Mouse (Mus musculus): Measurements from ENCODE around the gene Zeb2.

GRCm38 (mm10) chr2:45100017-45100416 is 17.2 kb downstream of the Zeb2 start:
- TF ChIP-seq CTCF (IDR thresholded peaks at IDR 0.05; ENCODE audit: control insufficient read depth, insufficient read depth, low read length) (no peak), POLR2A (IDR thresholded peaks at IDR 0.05; ENCODE audit: borderline replicate concordance, control insufficient read depth, low read depth, low read length) (no peak)
